Mouse (Mus musculus): ENCODE measurements around the gene Polr3b.

- TF ChIP-seq CTCF (conservative IDR thresholded peaks at IDR 0.05; ENCODE audit: low read length) = no peak
- TF ChIP-seq POU5F1 (IDR thresholded peaks at IDR 0.05; ENCODE audit: borderline replicate concordance, low read length) = no peak
Measured at GRCm38 (mm10) chr10:84590956-84591355, 31.1 kb upstream of the Polr3b start.
